Mouse (Mus musculus): ENCODE results near the gene Pole2.

DNA sequence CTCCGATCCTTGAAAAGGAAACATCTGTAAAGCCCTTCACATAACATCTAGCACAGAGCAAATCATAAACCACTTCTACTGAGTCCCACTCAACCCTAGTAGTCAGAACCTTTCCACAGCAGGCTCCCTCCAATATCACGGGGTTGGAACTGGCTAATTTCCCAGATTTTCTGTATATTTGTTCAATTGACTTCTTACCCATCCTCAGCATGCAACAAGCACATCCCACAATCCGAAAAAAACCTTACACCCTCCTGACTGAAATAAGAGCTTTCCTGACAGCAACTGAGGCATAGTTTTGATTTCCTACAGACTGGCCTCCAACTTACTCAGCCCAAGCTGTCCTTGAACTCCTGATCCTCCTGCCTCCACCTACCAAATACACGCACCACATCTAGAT is 71.6 kb downstream of the Pole2 start:
- TF ChIP-seq CTCF (IDR thresholded peaks at IDR 0.05; ENCODE audit: insufficient read depth, low read length): no peak
- no peak for TF ChIP-seq POLR2A (IDR thresholded peaks at IDR 0.05; ENCODE audit: borderline replicate concordance, extremely low read depth, low read depth, low read length)
